Mouse (Mus musculus) ovary, adult 18-20 months (tissue): ENCODE data around the gene Zcchc9.
"Not testable (repeated sequence)": the region's sequence is repeated elsewhere in the genome, so short reads cannot be mapped to it uniquely, and the experiment has no call there.

ENCODE experiments used
- DNase-seq: peaks from one replicate; pipeline ENCODE4 v3.0.0; 2022; ENCODE audit warnings: low spot score, mixed read lengths

Gene Zcchc9

GRCm38 (mm10) chr13:91807155-91807839, at the start of gene Zcchc9:
Gene Zcchc9 (minus strand): TSS chr13:91807705.
- peak; percentile 78 for DNase-seq

GRCm38 (mm10) chr13:91854412-91854811, 46.9 kb upstream of the Zcchc9 start:
- no peak for DNase-seq

- no peak for DNase-seq
Measured at GRCm38 (mm10) chr13:91827876-91828275, 20.4 kb upstream of the Zcchc9 start.

GRCm38 (mm10) chr13:91826066-91826465, 18.6 kb upstream of the Zcchc9 start:
- DNase-seq: no peak

- no peak for DNase-seq
Measured at GRCm38 (mm10) chr13:91824845-91825550, 17.5 kb upstream of the Zcchc9 start.

GRCm38 (mm10) chr13:91823735-91824134, 16.2 kb upstream of the Zcchc9 start:
- DNase-seq: no peak

GRCm38 (mm10) chr13:91814670-91815069, 7.2 kb upstream of the Zcchc9 start:
- DNase-seq: no peak

GRCm38 (mm10) chr13:91809476-91809875, 2.0 kb upstream of the Zcchc9 start:
- no peak for DNase-seq

GRCm38 (mm10) chr13:91807874-91808575, 520 bp upstream of the Zcchc9 start:
- DNase-seq: no peak

GRCm38 (mm10) chr13:91801726-91802125, 5.8 kb downstream of the Zcchc9 start:
- no peak for DNase-seq

- DNase-seq: no peak
Measured at GRCm38 (mm10) chr13:91797442-91797841, 10.1 kb downstream of the Zcchc9 start.

GRCm38 (mm10) chr13:91796916-91797315, 10.6 kb downstream of the Zcchc9 start:
- no peak for DNase-seq

- DNase-seq: no peak
Measured at GRCm38 (mm10) chr13:91796003-91796402, 11.5 kb downstream of the Zcchc9 start.

- no peak for DNase-seq
Measured at GRCm38 (mm10) chr13:91795593-91795992, 11.9 kb downstream of the Zcchc9 start.

- DNase-seq: no peak
Measured at GRCm38 (mm10) chr13:91794926-91795436, 12.5 kb downstream of the Zcchc9 start.

- no peak for DNase-seq
Measured at GRCm38 (mm10) chr13:91792035-91792434, 15.5 kb downstream of the Zcchc9 start.

GRCm38 (mm10) chr13:91779892-91780291, 27.6 kb downstream of the Zcchc9 start:
- DNase-seq: no peak

- DNase-seq: no peak
Measured at GRCm38 (mm10) chr13:91778092-91778491, 29.4 kb downstream of the Zcchc9 start.

GRCm38 (mm10) chr13:91768683-91769651, 38.5 kb downstream of the Zcchc9 start:
- DNase-seq: no peak

GRCm38 (mm10) chr13:91765627-91766026, 41.9 kb downstream of the Zcchc9 start:
- DNase-seq: no peak

- not testable (repeated sequence) for DNase-seq
Measured at GRCm38 (mm10) chr13:91763654-91764053, 43.9 kb downstream of the Zcchc9 start.
